Mouse (Mus musculus) lung, embryonic 14.5 days (tissue): ENCODE measurements around the gene Tmem267. TPM values are rescaled to one million over a fixed set of nuclear protein-coding genes. Genes with fewer than 3 reads are reported as not detected.

Experiments
- ATAC-seq: fragments of 200-750 bp; cut with Nextera tagmentation; 2 replicates; pipeline ENCODE4 v1.8.0; 2017; ENCODE audit warnings: mild to moderate bottlenecking, moderate TSS enrichment, moderate library complexity; ENCODE audit not compliant: insufficient read depth
- DNase-seq: peaks from one replicate; pipeline ENCODE4 v3.0.0-alpha.2; 2015
- H3K27ac ChIP-seq: fragments of 300-500 bp; sonication (generic); 2 replicates; pipeline ENCODE4 v1.5.1; 2014; ENCODE audit warnings: low read depth, mild to moderate bottlenecking, moderate library complexity
- H3K27me3 ChIP-seq: fragments of 300-500 bp; sonication (generic); 2 replicates; pipeline ENCODE4 v1.6.1; 2014; ENCODE audit warnings: low read length, control low read depth; ENCODE audit not compliant: insufficient read depth
- H3K36me3 ChIP-seq: fragments of 300-500 bp; sonication (generic); 2 replicates; pipeline ENCODE4 v1.6.1; 2014; ENCODE audit warnings: control low read depth; ENCODE audit not compliant: insufficient read depth
- H3K4me1 ChIP-seq: fragments of 300-500 bp; sonication (generic); 2 replicates; pipeline ENCODE4 v1.6.1; 2014; ENCODE audit warnings: antibody characterized with exemption, control low read depth; ENCODE audit not compliant: insufficient read depth
- H3K4me2 ChIP-seq: fragments of 300-500 bp; sonication (generic); 2 replicates; pipeline ENCODE4 v1.6.1; 2014; ENCODE audit warnings: mild to moderate bottlenecking
- H3K4me3 ChIP-seq: fragments of 300-500 bp; sonication (generic); 2 replicates; pipeline ENCODE4 v1.5.1; 2014; ENCODE audit warnings: low read depth, low read length
- H3K9ac ChIP-seq: fragments of 300-500 bp; sonication (generic); 2 replicates; pipeline ENCODE4 v1.6.1; 2014
- H3K9me3 ChIP-seq: fragments of 300-500 bp; sonication (generic); 2 replicates; pipeline ENCODE4 v1.6.1; 2016; ENCODE audit warnings: low read depth, low read length, control low read depth
- CTCF ChIP-seq: IDR thresholded peaks from 2 replicates; pipeline ENCODE4 v1.5.1; 2016; ENCODE audit warnings: antibody characterized with exemption, low read depth
- WGBS: fragments of 180-500 bp; shearing (Covaris S2); extraction: QIAGEN DNeasy Blood & Tissue Kit; methylation state at CpG from one replicate; pipeline ENCODE4 v1.1.7; 2014; 5-methylcytosine and 5-hydroxymethylcytosine counted together
- polyA plus RNA-seq: library from polyadenylated mRNA; unstranded; fragments of >200 nt; fragmentation: Nextera tagmentation; extraction: Ambion mirVana; gene quantifications from 2 replicates; pipeline ENCODE4 v1.2.1, GENCODE M21; 2014

Gene Tmem267
- 1.5 and 2.0 TPM in 2 replicates for polyA plus RNA-seq

DNA sequence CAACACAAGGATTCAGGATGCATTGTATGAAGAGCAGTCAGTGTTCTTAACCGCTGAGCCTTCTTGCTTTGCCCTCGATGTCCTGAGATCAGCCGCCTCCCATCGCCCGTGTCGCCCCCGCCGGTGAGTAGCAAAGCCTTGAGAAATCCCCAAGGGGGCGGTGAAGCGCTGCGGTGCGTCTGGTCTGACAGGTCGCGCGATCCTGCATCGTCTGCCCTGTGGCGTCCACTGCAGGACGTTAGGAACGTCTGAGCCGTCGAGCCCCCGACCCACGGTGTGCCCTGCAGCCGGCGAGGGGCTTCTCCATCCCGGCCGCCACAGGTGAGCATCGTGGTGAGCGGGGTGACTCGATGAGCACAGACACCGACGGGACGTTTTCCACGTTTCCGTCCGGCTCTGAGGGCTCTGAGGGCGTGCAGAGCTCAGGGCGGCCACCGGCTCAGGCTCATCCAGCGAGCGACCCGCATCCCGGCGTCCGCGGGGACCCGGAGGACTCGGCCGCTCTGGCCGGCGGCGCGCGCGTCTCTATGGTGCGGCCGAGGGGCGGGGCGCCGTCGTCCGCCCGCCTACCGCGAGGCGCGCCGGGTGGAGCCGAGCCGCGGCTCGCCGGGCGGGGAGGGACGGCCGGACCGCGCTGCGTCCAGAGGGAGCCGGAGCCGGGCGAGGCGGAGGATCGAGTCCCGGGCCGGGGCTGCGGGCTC lies at the start of gene Tmem267, which contains the start of gene 3110070M22Rik:
Gene Tmem267, plus strand, starts transcription at position 160 of the 701 bp plus-strand sequence.
Gene 3110070M22Rik, minus strand, starts transcription at position 504 of the 701 bp plus-strand sequence.
- Histone ChIP-seq H3K36me3 (peaks cover 25% of the 10 kb centered on the region), H3K9me3 (no peaks in the 10 kb centered on the region), H3K27ac (no peak within 1 kb of the TSS), H3K4me2 (no peak within 1 kb of the TSS; the same call in 1 of the 2 replicates), H3K9ac (no peak within 1 kb of the TSS; the same call in 1 of the 2 replicates), H3K4me1 (no peaks in the 10 kb centered on the region), H3K4me3 (no peak within 1 kb of the TSS), H3K27me3 (no peaks in the 10 kb centered on the region)
- DNase-seq (peak; percentile 94), ATAC-seq (no peak)
- TF ChIP-seq CTCF, result peak; percentile 40
- WGBS, result 62% methylated on average over 87 of the region's 87 CpGs

DNA sequence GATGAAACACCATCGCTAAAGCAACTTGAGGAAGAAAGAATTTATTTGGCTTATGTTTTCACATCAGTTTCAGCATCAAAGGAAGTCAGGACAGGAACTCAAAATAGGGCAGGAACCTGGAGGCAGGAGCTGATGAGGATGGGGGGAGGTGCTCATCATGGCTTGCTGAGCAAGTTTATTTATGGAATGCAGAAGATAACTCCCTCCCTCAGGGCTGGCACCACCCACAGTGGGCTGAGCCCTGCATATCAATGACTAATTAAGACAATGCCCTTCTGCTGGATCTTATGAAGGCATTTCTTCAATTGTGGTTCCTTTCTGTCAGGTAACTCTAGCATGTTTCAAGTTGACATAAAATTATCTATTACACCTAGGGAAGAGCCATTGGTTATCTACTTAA lies 45.6 kb upstream of the Tmem267 start:
- Histone ChIP-seq H3K27me3 (no peaks in the 10 kb centered on the region), H3K4me3 (no peak overlapping the region), H3K4me2 (no peak overlapping the region), H3K4me1 (no peaks in the 10 kb centered on the region), H3K27ac (no peak overlapping the region), H3K9me3 (no peaks in the 10 kb centered on the region), H3K36me3 (peaks cover 79% of the 10 kb centered on the region), H3K9ac (no peak overlapping the region)
- DNase-seq (no peak), ATAC-seq (no peak)
- TF ChIP-seq CTCF, result no peak
- WGBS, result 79% methylated on average over 1 of the region's 1 CpGs

GRCm38 (mm10) chr13:119453563-119453962 lies 34.3 kb upstream of the Tmem267 start:
- 90% methylated on average over 4 of the region's 4 CpGs for WGBS
- no peak overlapping the region for H3K4me3 ChIP-seq
- H3K36me3 ChIP-seq, result peaks cover 57% of the 10 kb centered on the region
- no peak for ATAC-seq
- H3K27me3 ChIP-seq, result no peaks in the 10 kb centered on the region
- no peak for TF ChIP-seq CTCF
- H3K27ac ChIP-seq, result no peak overlapping the region
- no peaks in the 10 kb centered on the region for H3K4me1 ChIP-seq
- no peak for DNase-seq
- no peak overlapping the region for H3K9ac ChIP-seq
- H3K4me2 ChIP-seq, result no peak overlapping the region
- H3K9me3 ChIP-seq, result no peaks in the 10 kb centered on the region

DNA sequence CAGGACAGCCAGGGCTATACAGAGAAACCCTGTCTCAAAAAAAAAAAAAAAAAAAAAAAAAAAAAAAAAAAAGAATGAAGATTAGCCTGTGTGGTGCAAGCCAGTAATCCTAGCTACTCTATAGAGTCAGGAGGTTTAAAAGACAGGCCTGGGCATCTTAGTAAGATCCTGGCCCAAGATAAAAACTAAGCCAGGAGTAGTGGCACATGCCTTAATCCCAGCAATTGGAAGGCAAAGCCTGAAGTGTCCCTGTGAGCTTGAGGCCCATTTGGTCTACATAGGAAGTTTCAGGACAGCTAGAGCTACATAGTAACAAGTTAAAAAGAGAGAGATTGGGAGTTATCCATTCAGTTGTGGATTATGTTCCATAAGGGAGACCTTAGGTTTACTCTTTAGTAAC lies 32.8 kb upstream of the Tmem267 start:
- H3K4me2 ChIP-seq, result no peak overlapping the region
- ATAC-seq (no peak), DNase-seq (no peak)
- H3K27ac ChIP-seq, result no peak overlapping the region
- no peaks in the 10 kb centered on the region for H3K9me3 ChIP-seq
- H3K9ac ChIP-seq, result no peak overlapping the region
- H3K36me3 ChIP-seq, result peaks cover 58% of the 10 kb centered on the region
- no peaks in the 10 kb centered on the region for H3K27me3 ChIP-seq
- no peaks in the 10 kb centered on the region for H3K4me1 ChIP-seq
- TF ChIP-seq CTCF, result no peak
- no peak overlapping the region for H3K4me3 ChIP-seq

GRCm38 (mm10) chr13:119456342-119456741 lies 31.5 kb upstream of the Tmem267 start:
- Histone ChIP-seq H3K27me3 (no peaks in the 10 kb centered on the region), H3K9me3 (no peaks in the 10 kb centered on the region), H3K4me3 (no peak overlapping the region), H3K36me3 (peaks cover 46% of the 10 kb centered on the region), H3K27ac (no peak overlapping the region), H3K4me1 (no peaks in the 10 kb centered on the region), H3K9ac (no peak overlapping the region), H3K4me2 (no peak overlapping the region)
- ATAC-seq, result no peak
- WGBS, result 87% methylated on average over 7 of the region's 7 CpGs
- DNase-seq, result no peak
- TF ChIP-seq CTCF, result no peak

GRCm38 (mm10) chr13:119461900-119462595 lies 25.8 kb upstream of the Tmem267 start:
- no peaks in the 10 kb centered on the region for H3K9me3 ChIP-seq
- peaks cover 5% of the 10 kb centered on the region for H3K4me1 ChIP-seq
- TF ChIP-seq CTCF, result no peak
- H3K36me3 ChIP-seq, result peaks cover 26% of the 10 kb centered on the region
- H3K4me3 ChIP-seq, result peak overlapping the region; percentile 71
- ATAC-seq, result peak; percentile 72
- peak overlapping the region; percentile 71 for H3K27ac ChIP-seq
- H3K4me2 ChIP-seq, result peak overlapping the region; percentile 60
- 6% methylated on average over 10 of the region's 10 CpGs for WGBS
- DNase-seq, result no peak
- H3K9ac ChIP-seq, result peak overlapping the region; percentile 78
- no peaks in the 10 kb centered on the region for H3K27me3 ChIP-seq
